Mouse (Mus musculus) heart, postnatal 14 days (tissue): ENCODE data around the gene Dcun1d4. TPM values are rescaled to one million over a fixed set of nuclear protein-coding genes. Genes with fewer than 3 reads are reported as not detected.

Experiments
- DNase-seq, 2 experiments: peaks; one replicate each; pipeline ENCODE4 v3.0.0; 2021 to 2022
- intact Hi-C: fragments of 180-260 bp; cut with DNase I; formaldehyde crosslinking; loops from one replicate; pipeline ENCODE4 v1.15.1; 2025
- total RNA-seq, 2 experiments: library from RNA; stranded (reverse); gene quantifications; 2 replicates each; pipeline ENCODE4 v1.2.3; 2021

Gene Dcun1d4
- total RNA-seq, 2 experiments from 2014 or later, result 15.1 to 17.9 TPM

DNA sequence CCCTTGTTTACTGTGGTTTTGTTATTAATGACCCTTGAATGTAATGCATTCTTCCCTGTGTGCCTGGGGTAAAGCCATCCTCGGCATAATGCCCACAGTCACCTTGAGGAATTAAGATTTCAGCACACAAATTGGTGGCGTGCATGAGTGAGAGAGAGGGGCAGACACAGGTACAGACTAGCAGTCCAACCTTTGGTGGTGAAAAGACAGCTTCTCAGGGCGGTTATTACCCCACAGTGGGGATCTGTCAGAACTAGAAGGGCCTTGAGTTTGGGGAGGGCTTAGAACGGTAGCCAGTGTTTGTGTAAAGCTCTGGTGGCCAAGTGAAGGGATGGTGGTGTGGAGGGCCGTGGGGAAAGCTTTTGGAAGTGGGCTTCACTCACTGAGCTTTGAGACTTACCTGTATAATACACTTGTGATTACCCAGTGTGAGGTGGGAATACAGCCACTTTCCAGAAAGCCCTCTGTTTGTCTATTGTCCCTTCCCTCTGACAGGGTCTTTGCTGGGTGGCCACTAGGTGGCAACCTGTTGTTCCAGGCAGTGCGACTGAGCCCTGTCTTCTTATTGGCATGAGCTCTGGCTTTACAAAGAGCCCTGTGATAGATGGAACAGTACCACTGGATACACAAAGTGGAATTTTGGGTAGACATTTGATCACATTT is 59.2 kb downstream of the Dcun1d4 start:
- intact Hi-C loops, result loop anchor here (2.0 to 5.0 kb wide), 2 partner anchors 95 to 108 kb away; no protein-coding TSS in a partner anchor
- peak; percentile 45 to 65 for DNase-seq

DNA sequence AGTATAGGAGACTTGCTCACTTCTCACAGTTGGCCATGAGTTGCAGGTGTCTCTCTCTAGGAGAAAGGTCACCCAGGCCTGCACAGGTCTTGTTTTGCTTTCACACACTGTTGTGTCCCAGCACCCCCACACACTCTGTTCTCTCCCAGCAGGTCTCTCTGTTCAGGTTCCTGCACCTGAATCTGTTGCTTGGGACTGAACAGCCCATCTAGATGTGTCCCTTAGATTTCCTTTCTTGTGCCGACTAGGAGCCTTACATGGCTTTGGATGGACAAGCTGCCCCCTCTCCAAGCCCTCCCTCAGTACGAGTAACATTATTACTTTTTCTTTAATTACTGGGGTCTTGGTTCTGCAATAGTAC is 59.7 kb downstream of the Dcun1d4 start:
- DNase-seq, result no peak
- intact Hi-C loops, result loop anchor here (2.0 to 5.0 kb wide), 2 partner anchors 94 to 108 kb away; no protein-coding TSS in a partner anchor

DNA sequence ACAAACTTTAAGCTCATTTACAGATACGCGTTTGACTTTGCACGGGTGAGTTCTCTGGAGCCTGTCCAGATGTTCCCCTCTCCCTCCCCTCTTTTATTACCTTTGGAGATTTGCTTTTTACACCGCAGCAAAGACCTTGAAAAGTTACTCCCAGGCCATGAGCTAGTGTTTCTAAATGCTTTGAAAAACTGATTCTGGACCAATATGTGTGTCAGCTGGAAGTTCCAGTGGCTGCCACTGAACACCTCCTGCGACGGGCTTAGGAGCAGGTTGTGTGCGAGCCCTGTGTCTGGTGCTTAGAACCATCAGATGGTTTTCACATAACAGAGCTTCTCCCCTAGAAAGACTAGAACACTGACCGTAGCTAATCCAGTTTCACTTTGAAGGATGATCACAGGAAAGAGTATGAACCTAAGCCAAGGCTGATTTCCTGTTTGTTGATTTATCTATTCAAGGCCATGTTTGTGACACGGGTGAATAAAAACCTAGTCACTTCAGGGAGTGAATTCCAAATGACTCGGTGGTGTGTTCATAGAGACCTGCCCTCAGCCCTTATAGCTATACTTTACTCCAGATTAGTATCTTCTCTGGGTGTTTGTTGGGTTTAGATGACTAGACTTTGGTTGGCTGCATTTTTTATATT is 63.4 kb downstream of the Dcun1d4 start:
- intact Hi-C loops, result loop anchor here (5.0 kb wide), 1 partner anchor 112 kb away; no protein-coding TSS in a partner anchor

DNA sequence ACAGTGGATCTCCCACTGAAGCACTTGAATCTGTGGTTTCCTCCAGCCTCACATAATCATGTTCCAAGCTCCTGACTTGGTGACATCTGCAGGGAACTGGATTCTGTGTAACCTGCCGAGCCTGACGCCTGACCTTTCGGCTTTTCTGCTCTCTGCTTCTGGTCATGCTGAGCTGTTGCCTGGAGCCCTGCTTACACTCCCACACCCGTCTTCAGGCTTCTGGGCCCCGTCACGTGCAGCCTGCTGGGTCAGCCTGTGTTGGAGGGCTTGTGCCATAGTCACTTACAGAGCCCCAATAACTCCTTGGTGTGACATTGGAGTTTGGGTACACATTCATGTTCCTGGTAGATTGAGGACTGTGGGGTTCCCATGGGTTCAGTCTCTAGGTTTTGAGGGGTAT is 64.8 kb downstream of the Dcun1d4 start:
- DNase-seq, result no peak
- intact Hi-C loops, result no loop called here

More for the DNA sequence above, 63.4 kb downstream of the Dcun1d4 start:
- no peak for DNase-seq

DNA sequence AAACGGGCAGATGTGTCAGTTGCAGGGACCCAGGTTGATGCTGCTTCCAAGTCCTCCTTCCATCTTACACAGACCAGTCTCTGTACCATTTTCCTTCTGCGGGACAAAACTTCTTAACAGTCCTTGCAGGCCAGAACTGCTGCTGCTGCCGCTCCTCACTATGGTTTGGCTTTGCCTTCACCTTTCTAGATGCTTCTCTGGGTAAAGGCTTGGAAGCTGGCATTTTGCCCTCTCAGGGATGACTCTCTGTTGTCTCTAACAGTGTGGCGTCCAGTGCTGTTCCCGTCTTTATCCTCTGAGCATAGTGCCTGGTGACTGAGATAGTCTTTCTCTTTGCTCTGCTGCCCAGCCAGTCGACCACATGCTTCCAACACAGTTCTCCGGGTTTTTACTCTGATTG is 66.5 kb downstream of the Dcun1d4 start:
- DNase-seq, result no peak
- intact Hi-C loops, result no loop called here

DNA sequence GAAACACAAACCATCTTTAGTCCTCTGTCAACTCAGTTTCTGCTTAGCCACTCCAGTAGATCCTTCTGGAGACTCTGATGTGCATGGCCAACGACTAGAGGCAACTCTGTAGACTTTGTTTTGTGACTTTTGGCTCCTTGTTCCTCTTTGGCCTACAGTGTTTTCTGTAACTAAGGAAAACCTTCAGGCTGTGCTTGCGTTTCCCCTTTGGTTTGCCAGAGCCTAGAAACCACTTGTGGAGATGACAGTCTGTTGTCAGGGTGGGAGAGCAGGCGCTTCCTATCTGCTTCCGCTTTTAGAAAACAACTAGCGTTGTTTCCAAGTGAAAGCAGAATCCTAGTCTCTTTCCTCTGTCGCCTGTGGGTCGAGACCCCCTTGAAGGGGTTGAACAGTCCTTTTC is 67.4 kb downstream of the Dcun1d4 start:
- DNase-seq, result peak in 1 of 2 experiments; percentile 12
- intact Hi-C loops, result no loop called here

DNA sequence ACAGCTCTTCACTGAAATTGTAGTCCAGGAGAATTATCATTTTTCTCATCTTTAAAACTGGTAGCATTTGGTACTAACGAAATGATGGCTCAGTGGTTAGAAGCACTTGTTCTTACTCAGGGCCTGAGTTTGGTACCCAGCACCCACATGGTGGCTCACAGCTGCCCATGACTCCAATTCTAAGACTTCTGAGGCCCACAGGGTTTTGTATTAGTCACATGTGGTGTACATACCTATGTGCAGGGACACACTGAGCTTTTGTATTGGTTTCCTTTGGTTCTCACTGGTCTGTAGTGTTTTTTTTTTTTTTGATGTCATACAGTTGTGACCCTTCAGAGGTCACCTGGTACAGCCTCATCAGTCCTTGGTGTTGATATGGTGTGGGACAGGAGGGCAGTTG is 68.0 kb downstream of the Dcun1d4 start:
- DNase-seq, result no peak
- intact Hi-C loops, result no loop called here

DNA sequence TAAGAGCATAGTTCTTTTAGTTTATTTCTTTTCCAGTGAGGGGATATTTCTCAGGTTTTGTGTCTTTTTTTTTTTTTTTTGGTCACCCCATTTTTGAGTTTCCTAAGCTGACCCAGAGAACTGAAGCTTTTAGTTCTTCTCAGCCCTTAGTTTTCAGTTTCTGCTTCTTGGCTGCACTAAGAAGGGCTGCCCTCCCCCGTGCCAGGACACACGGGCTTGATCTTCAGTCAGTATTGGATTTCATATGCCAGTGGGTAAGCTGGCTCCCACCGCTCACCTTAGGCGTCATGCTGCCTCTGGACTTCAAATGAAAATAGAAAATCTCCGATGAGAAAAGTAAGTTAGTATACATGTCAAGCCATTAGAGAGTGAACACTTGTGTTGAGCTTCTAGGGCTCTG is 71.0 kb downstream of the Dcun1d4 start:
- no peak for DNase-seq
- intact Hi-C loops, result no loop called here

DNA sequence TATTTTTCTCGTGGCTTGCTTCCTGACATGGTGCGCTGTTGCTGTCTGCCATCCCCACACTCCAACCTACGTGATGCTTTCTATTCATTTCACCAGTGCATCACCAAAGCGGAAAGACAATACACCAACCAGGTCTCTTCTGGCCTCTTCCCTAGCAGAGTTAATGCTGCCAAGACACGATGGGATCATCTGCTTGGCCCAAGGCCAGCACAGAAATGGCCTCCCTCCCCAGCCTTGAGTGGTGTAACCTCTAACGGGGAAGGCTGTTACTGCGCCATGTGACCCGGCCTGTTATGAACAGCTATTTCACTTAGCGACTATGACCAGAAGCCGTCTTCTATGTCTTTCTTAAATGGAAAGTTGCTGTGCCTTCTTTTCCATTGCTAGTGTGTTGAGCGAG is 73.1 kb downstream of the Dcun1d4 start:
- no peak for DNase-seq
- intact Hi-C loops, result no loop called here

DNA sequence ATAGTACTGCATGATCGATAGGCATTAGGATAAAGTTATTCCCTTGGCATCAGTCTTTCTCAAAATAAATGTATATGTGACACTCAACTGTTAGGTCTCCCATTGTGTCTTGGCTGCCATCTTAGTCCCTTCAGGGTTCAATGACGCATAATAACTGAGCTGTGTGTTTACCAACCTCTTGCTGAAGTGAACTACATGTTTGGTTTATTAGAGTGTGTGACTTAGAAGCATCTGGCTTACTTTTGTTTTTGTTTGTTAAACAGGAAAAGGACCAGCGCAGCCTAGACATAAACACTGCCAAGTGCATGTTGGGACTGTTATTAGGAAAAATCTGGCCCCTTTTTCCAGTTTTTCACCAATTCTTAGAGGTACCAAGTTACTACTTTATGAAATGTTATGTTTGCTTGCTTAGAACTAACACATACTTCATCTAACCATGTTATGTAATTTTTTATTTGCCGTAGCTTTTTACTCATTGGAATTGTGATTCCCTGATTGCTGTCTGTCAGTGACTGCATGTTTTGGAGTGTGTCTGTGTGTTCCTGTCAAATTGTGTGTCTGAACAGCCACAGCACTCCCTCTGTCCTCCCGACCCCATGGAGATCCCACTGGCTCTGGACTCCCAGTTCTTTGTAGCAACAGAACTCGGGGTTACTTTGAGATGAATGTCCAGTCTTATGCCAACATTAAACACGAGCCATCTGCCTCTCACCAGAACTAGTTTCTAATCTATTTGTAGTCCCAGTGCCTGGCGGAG is 74.5 kb downstream of the Dcun1d4 start:
- intact Hi-C loops, result no loop called here
- no peak for DNase-seq

DNA sequence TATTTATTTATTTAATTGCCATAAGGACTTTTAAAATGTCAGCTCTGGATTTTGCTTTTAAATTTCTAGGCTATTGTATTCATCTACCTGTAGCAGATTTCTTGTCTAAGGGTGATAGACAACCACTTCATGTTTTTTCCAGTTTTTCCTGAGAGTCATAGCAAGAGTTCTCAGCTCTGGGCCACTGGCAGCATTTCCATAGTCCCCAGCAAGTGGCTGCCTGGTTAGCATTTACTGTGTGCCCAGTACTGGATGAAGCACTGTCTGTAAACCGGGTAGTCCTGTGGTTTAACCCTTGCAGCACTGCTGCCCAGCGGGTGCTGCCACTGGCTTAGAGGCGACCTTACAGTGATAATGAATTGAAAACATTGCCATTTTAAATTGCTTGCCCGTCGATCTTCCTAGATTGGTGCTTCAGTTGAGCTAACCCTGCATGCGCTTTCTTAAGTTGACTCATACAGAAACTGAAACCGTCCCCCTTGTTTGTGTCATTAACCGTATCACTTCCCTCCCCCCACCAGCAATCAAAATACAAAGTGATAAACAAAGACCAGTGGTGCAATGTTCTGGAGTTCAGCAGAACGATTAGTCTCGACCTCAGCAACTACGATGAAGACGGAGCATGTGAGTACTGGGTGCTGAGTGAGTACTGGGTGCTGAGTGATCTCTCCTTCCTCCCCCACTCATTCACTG is 76.1 kb downstream of the Dcun1d4 start:
- DNase-seq, result no peak
- intact Hi-C loops, result no loop called here

DNA sequence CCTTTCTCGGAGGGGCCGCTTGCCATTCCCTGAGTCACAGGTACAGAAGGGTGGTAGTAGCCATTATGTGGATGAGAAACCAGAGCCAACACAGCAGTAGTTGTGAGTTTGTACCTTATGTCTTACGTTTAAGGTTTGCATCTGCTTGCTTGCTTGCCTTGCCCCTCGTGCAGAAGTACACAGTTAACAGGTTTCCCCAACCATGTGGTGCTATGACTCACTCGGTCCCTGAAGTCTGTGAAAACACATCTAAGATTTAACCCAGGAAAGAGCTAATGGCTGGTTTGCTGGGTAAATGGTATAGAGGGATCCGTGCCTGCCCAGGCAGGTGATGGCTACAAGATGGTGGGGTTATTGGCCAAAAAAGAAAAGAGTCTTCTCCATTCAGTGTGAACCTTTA is 78.0 kb downstream of the Dcun1d4 start:
- intact Hi-C loops, result no loop called here
- no peak for DNase-seq

DNA sequence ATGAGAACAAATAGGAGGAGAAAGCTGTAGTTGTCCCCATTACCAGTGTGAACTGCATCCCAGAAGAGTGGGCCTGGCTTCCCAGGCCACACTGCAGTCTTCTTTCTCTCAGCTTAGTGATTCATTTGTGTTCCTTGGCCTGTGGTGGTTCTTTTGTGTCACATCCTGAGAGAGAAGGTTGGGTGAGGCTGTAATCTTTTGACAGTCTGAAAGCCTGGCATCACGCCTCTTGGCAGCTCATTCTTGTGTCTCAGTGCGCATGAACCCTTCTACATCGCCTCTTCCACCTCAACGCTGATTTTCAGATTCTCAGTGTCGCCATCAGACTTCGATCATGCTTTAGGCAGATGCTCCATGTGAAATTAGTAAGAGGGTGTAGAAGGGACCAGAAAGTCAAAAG is 83.2 kb downstream of the Dcun1d4 start:
- DNase-seq, result peak; percentile 22 to 41
- intact Hi-C loops, result no loop called here

DNA sequence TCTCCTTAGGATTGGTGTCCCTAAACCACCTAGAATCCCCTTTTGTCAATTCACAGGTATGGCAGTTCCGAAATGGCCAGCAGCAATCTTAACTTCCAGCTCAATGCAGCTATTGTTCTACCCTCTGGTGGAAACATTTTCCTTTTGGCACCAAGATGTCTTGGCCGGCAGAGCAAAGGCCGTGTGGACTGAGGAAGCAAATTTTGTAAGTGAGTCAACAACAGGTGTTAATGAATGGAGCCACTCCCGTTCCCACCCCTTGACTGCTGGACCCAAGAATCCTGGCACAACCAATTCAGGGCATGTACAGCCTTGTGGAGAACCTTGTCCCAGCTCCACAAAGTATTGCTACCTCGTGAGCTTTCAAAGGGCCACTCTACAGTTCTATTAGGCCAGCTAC is 85.3 kb downstream of the Dcun1d4 start:
- DNase-seq, result no peak
- intact Hi-C loops, result no loop called here

DNA sequence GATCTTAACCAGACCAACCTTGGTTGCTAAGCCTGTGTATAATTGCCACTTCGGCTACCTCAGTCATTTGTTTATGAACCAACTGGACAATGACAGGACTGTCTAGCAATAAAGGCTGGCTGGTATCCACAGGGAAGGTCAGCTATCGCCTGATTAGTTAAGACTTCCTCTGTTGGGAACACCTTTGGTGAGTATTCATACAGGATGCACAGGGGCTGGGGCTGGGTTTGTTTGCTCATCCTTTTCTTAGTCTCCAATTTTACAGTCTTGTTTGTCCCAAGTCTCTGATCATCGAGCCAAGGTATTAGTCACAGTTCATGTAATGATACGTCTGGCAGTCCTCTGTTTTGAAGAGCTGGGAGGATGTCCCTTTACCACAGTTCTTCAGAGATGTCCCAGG is 86.1 kb downstream of the Dcun1d4 start:
- no peak for DNase-seq
- intact Hi-C loops, result no loop called here

DNA sequence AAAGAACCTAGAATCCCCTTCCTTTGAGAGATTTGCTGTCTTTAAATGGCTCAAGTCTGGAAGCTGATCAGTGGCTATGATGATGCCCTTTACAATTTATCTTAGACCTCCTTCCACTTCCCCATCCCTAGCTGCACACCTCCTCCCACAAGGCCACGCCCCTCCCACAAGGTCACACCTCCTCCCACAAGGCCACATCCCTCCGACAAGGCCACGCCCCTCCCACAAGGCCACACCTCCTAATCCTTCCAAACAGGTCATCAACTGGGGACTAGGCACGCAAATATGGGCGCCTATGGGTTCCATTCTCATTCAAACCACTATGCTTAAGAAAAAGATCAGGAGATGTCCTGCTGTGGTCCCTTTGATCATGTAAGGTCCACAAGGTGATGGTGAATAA is 88.4 kb downstream of the Dcun1d4 start:
- intact Hi-C loops, result no loop called here

DNA sequence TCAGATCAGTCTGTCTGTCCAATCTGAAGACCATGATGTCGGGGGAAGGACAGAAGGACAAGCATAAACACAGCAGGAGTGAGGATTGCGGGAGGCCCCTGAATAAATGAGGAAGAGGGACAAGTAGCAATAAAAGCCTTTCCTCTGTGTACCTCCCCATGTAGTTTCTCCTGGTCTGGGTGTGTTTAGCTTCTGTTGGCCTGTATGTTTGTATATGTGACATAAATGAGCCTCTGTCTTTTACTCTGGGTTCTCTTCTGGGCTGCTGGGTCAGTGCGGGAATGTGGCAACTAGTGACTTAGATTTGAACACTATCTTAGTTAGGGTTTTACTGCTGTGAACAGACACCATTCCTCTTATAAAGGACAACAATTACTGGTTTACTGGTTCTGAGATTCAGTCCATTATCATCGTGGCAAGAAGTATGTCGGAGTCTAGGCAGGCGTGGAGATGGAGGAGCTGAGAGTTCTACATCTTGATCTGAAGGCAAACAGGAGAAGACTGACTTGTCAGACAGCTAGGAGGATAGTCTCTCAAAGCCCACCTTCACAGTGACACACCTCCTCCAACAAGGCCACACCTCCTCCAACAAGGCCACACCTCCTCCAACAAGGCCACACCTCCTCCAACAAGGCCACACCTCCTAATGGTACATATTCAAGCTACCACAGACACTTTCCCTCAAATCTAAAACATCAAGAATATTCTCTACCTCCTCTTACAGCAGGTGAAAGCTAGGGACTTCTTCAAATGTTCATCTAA is 90.8 kb downstream of the Dcun1d4 start:
- DNase-seq, result no peak
- intact Hi-C loops, result no loop called here

More for the DNA sequence above, 88.4 kb downstream of the Dcun1d4 start:
- no peak for DNase-seq

DNA sequence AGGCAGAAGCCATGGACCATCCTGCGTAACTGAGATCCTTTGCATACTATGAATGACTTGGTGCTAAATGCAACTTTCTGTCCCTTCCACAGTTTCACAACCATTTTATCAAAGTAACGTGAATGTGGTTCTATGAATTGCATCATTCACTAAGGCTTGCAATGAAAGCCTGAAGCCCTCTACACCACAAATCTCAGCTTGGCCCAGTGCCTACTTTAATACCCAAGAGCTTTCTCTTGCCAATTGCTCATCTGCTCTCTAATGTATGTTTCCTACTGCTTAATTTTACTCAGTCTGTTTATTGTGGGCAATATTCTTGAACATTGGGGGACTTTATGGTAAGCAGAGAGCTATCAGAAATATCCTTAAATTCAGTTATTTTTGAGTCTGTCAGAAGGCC is 92.0 kb downstream of the Dcun1d4 start:
- intact Hi-C loops, result no loop called here

DNA sequence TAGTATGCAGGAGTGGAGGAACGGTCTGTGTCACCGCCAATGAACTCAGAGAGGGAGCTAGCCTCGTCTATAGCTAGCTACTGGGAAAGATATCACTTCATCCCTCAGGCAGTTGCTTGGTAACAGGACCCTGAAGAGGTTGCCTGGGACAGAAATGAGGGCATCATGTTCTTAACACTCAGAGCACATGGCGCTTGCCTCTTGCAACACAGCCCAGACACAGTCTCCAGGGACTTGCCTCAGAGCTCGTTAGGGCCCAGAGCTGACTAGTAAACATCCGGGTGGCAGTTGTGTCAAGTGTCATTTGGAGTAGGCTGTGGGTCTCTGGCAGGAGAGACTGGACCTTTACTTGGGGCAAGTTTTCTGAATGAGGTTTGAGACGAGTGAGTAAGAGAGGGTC is 93.0 kb downstream of the Dcun1d4 start:
- intact Hi-C loops, result no loop called here
- no peak for DNase-seq

More for the DNA sequence above, 92.0 kb downstream of the Dcun1d4 start:
- DNase-seq, result no peak

DNA sequence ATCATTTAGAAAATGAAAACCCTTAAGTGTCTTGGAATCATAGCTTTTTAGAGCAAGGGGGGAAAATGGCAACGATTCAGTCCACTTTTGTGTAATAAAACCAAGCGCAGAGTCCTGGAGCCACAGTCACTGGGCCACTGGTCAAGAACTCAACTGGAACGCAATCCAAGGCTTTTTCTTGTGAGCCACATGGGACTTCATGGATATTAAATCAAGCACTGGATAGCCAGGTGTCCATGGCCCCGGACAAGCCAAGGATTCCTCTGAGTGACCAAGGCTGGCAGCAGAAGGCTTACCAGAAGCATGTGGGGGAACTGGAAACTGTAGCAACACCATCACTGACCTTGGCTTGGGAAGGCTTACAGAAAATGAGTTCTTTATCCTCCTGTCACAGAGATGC is 93.8 kb downstream of the Dcun1d4 start:
- no peak for DNase-seq
- intact Hi-C loops, result no loop called here
